Mouse (Mus musculus) neural tube, embryonic 13.5 days (tissue): ENCODE measurements around the gene Hsp90aa1. TPM values are rescaled to one million over a fixed set of nuclear protein-coding genes. Genes with fewer than 3 reads are reported as not detected.
"Not testable (repeated sequence)": the region's sequence is repeated elsewhere in the genome, so short reads cannot be mapped to it uniquely, and the experiment has no call there.

Source experiments
- ATAC-seq: fragments of 200-750 bp; cut with Nextera tagmentation; 2 replicates; pipeline ENCODE4 v1.8.0; 2017; ENCODE audit warnings: low read depth, mild to moderate bottlenecking, moderate TSS enrichment, moderate library complexity
- H3K27ac ChIP-seq: fragments of 300-500 bp; sonication (generic); replicated peaks from 2 replicates; pipeline ENCODE4 v1.5.1; 2015; ENCODE audit warnings: moderate library complexity, mild to moderate bottlenecking, inconsistent platforms
- H3K27me3 ChIP-seq: fragments of 300-500 bp; sonication (generic); 2 replicates; pipeline ENCODE4 v1.6.1; 2015; ENCODE audit warnings: mild to moderate bottlenecking, inconsistent platforms
- H3K36me3 ChIP-seq: fragments of 300-500 bp; sonication (generic); 2 replicates; pipeline ENCODE4 v1.6.1; 2015; ENCODE audit warnings: mild to moderate bottlenecking, inconsistent platforms
- H3K4me1 ChIP-seq: fragments of 300-500 bp; sonication (generic); replicated peaks from 2 replicates; pipeline ENCODE4 v1.6.1; 2015; ENCODE audit warnings: inconsistent platforms
- H3K4me2 ChIP-seq: fragments of 300-500 bp; sonication (generic); 2 replicates; pipeline ENCODE4 v1.6.1; 2015; ENCODE audit warnings: inconsistent platforms, mild to moderate bottlenecking, moderate library complexity
- H3K4me3 ChIP-seq: fragments of 300-500 bp; sonication (generic); 2 replicates; pipeline ENCODE4 v1.5.1; 2015; ENCODE audit warnings: mild to moderate bottlenecking, inconsistent platforms
- H3K9ac ChIP-seq: fragments of 300-500 bp; sonication (generic); 2 replicates; pipeline ENCODE4 v1.6.1; 2015; ENCODE audit warnings: moderate library complexity, mild to moderate bottlenecking, inconsistent platforms
- H3K9me3 ChIP-seq: fragments of 300-500 bp; sonication (generic); 2 replicates; pipeline ENCODE4 v1.6.1; 2016; ENCODE audit warnings: inconsistent platforms
- WGBS: fragments of 180-500 bp; shearing (Covaris S2); methylation state at CpG from one replicate; pipeline ENCODE4 v1.1.7; 2015; 5-methylcytosine and 5-hydroxymethylcytosine counted together
- polyA plus RNA-seq: library from polyadenylated mRNA; unstranded; fragments of >200 nt; fragmentation: Nextera tagmentation; extraction: Ambion mirVana; gene quantifications from 2 replicates; pipeline ENCODE4 v1.2.1, GENCODE M21; 2015

Hsp90aa1 gene
- polyA plus RNA-seq, 1 experiment from 2014 or later, result 1,439 TPM

GRCm38 (mm10) chr12:110697457-110697856 lies 5.1 kb downstream of the Hsp90aa1 start:
- Histone ChIP-seq H3K4me3 (no peak overlapping the region), H3K4me2 (no peak overlapping the region), H3K27ac (no peak overlapping the region), H3K9ac (no peak overlapping the region), H3K4me1 (peaks cover 24% of the 10 kb centered on the region), H3K27me3 (no peaks in the 10 kb centered on the region), H3K9me3 (no peaks in the 10 kb centered on the region), H3K36me3 (peaks cover 21% of the 10 kb centered on the region)
- WGBS, result 79% methylated on average over 5 of the region's 5 CpGs
- no peak for ATAC-seq

GRCm38 (mm10) chr12:110696975-110697400 lies 5.5 kb downstream of the Hsp90aa1 start:
- peaks cover 24% of the 10 kb centered on the region for H3K36me3 ChIP-seq
- no peaks in the 10 kb centered on the region for H3K27me3 ChIP-seq
- 54% methylated on average over 9 of the region's 9 CpGs for WGBS
- peak overlapping the region; percentile 82 for H3K9ac ChIP-seq
- peaks cover 24% of the 10 kb centered on the region for H3K4me1 ChIP-seq
- ATAC-seq, result peak; percentile 19; the same call in 1 of the 2 replicates
- no peaks in the 10 kb centered on the region for H3K9me3 ChIP-seq
- H3K4me2 ChIP-seq, result peak overlapping the region; percentile 68
- peak overlapping the region; percentile 93 for H3K27ac ChIP-seq
- H3K4me3 ChIP-seq, result peak overlapping the region; percentile 91

GRCm38 (mm10) chr12:110696173-110696974 lies 6.2 kb downstream of the Hsp90aa1 start:
- peak overlapping the region; percentile 68 for H3K4me2 ChIP-seq
- H3K27ac ChIP-seq, result peak overlapping the region; percentile 98
- no peaks in the 10 kb centered on the region for H3K27me3 ChIP-seq
- H3K9ac ChIP-seq, result peak overlapping the region; percentile 99
- H3K36me3 ChIP-seq, result peaks cover 30% of the 10 kb centered on the region
- ATAC-seq, result peak; percentile 96
- under 1% methylated on average over 89 of the region's 89 CpGs for WGBS
- H3K4me1 ChIP-seq, result peaks cover 24% of the 10 kb centered on the region
- H3K4me3 ChIP-seq, result peak overlapping the region; percentile 91
- no peaks in the 10 kb centered on the region for H3K9me3 ChIP-seq

GRCm38 (mm10) chr12:110695676-110696171 lies 6.8 kb downstream of the Hsp90aa1 start:
- peak; percentile 71 for ATAC-seq
- Histone ChIP-seq H3K27me3 (no peaks in the 10 kb centered on the region), H3K9ac (peak overlapping the region; percentile 99), H3K4me2 (peak overlapping the region; percentile 67), H3K36me3 (peaks cover 32% of the 10 kb centered on the region), H3K27ac (peak overlapping the region; percentile 98), H3K4me1 (peaks cover 24% of the 10 kb centered on the region), H3K9me3 (no peaks in the 10 kb centered on the region), H3K4me3 (peak overlapping the region; percentile 91)
- 0% methylated on average over 55 of the region's 55 CpGs for WGBS

- ATAC-seq, H3K27ac ChIP-seq, H3K9ac ChIP-seq: not testable (repeated sequence)
Measured at GRCm38 (mm10) chr12:110693378-110693777, 9.2 kb downstream of the Hsp90aa1 start.

GRCm38 (mm10) chr12:110689919-110690643 lies 12.4 kb downstream of the Hsp90aa1 start:
- Histone ChIP-seq H3K4me3 (no peak overlapping the region), H3K4me2 (no peak overlapping the region), H3K9me3 (no peaks in the 10 kb centered on the region), H3K9ac (no peak overlapping the region), H3K4me1 (peaks cover 25% of the 10 kb centered on the region), H3K36me3 (peaks cover 70% of the 10 kb centered on the region), H3K27me3 (no peaks in the 10 kb centered on the region), H3K27ac (no peak overlapping the region)
- WGBS, result 84% methylated on average over 6 of the region's 6 CpGs
- no peak for ATAC-seq

More at GRCm38 (mm10) chr12:110693378-110693777, 9.2 kb downstream of the Hsp90aa1 start:
- WGBS, result 78% methylated on average over 5 of the region's 5 CpGs
- peaks cover 54% of the 10 kb centered on the region for H3K36me3 ChIP-seq
- not testable (repeated sequence) for H3K4me2 ChIP-seq, H3K4me3 ChIP-seq, H3K27me3 ChIP-seq, H3K9me3 ChIP-seq
- peaks cover 24% of the 10 kb centered on the region for H3K4me1 ChIP-seq

- WGBS, result 97% methylated on average over 3 of the region's 3 CpGs
- not testable (repeated sequence) for ATAC-seq, H3K4me2 ChIP-seq, H3K4me3 ChIP-seq, H3K27me3 ChIP-seq, H3K27ac ChIP-seq, H3K9me3 ChIP-seq, H3K9ac ChIP-seq
- Histone ChIP-seq H3K36me3 (peaks cover 61% of the 10 kb centered on the region), H3K4me1 (peaks cover 16% of the 10 kb centered on the region)
Measured at GRCm38 (mm10) chr12:110688921-110689320, 13.6 kb downstream of the Hsp90aa1 start.

GRCm38 (mm10) chr12:110687894-110688734 lies 14.4 kb downstream of the Hsp90aa1 start:
- ATAC-seq, result peak; percentile 40; the same call in 1 of the 2 replicates
- H3K36me3 ChIP-seq, result peaks cover 54% of the 10 kb centered on the region
- H3K27me3 ChIP-seq, result no peaks in the 10 kb centered on the region
- no peak overlapping the region for H3K4me3 ChIP-seq
- peak overlapping the region; percentile 46; the same call in 1 of the 2 replicates for H3K27ac ChIP-seq
- H3K4me2 ChIP-seq, result no peak overlapping the region
- no peak overlapping the region for H3K9ac ChIP-seq
- peaks cover 10% of the 10 kb centered on the region; the same call in 1 of the 2 replicates for H3K4me1 ChIP-seq
- H3K9me3 ChIP-seq, result no peaks in the 10 kb centered on the region
- 66% methylated on average over 12 of the region's 12 CpGs for WGBS

GRCm38 (mm10) chr12:110683580-110683979 lies 18.9 kb downstream of the Hsp90aa1 start:
- WGBS, result no CpG with 5 or more reads among the region's 1 CpGs
- Histone ChIP-seq H3K4me2 (no peak overlapping the region), H3K4me3 (no peak overlapping the region), H3K36me3 (peaks cover 18% of the 10 kb centered on the region), H3K9me3 (no peaks in the 10 kb centered on the region), H3K27me3 (no peaks in the 10 kb centered on the region), H3K27ac (no peak overlapping the region), H3K9ac (no peak overlapping the region), H3K4me1 (peaks cover 6% of the 10 kb centered on the region; the same call in 1 of the 2 replicates)
- no peak for ATAC-seq

- H3K36me3 ChIP-seq, result peaks cover 9% of the 10 kb centered on the region
- no peak within 1 kb of the TSS for H3K4me3 ChIP-seq
- 77% methylated on average over 9 of the region's 9 CpGs for WGBS
- no peaks in the 10 kb centered on the region for H3K4me1 ChIP-seq
- H3K9me3 ChIP-seq, result no peaks in the 10 kb centered on the region
- H3K4me2 ChIP-seq, result no peak within 1 kb of the TSS
- no peak within 1 kb of the TSS for H3K27ac ChIP-seq
- H3K27me3 ChIP-seq, result no peaks in the 10 kb centered on the region
- ATAC-seq, result no peak
- H3K9ac ChIP-seq, result no peak within 1 kb of the TSS
Measured at GRCm38 (mm10) chr12:110682561-110683299, 19.8 kb downstream of the Hsp90aa1 start, which contains the start of gene 1700001K19Rik. Gene 1700001K19Rik (minus strand): TSS chr12:110682619.

GRCm38 (mm10) chr12:110681878-110682277 lies 20.6 kb downstream of the Hsp90aa1 start:
- Histone ChIP-seq H3K27me3 (no peaks in the 10 kb centered on the region), H3K9me3 (no peaks in the 10 kb centered on the region), H3K4me2 (no peak overlapping the region), H3K4me1 (no peaks in the 10 kb centered on the region), H3K36me3 (peaks cover 6% of the 10 kb centered on the region), H3K4me3 (no peak overlapping the region), H3K9ac (no peak overlapping the region), H3K27ac (no peak overlapping the region)
- ATAC-seq, result no peak
- 67% methylated on average over 3 of the region's 3 CpGs for WGBS
